ENCODE assay signal across 12 mouse cellular contexts in genomic region chr10:62143820-62144219, GRCm38 (mm10). TPM values are rescaled to one million over a fixed set of nuclear protein-coding genes. Genes with fewer than 3 reads are reported as not detected.
DNase-seq lines count a peak whose midpoint lies in the region; ATAC-seq and TF ChIP-seq lines count a peak whose summit lies in the region.
"Had no signal": no experiment of that assay in that cellular context is flagged by ENCODE, and none has a peak within 500 bp of the region (broad histone marks: within the 10 kb centered on the region; RNA-seq: fewer than 3 reads in every experiment).

Gene Fam241b, minus strand, starts transcription at chr10:62143920.

- H3K9me3 ChIP-seq in forebrain, embryonic 10.5 days, result no peaks in the 10 kb centered on the region
- no peaks in the 10 kb centered on the region for H3K9me3 ChIP-seq in forebrain, embryonic 11.5 days (ENCODE audit: control insufficient read depth, low read length)
- H3K9me3 ChIP-seq in ES-Bruce4 (replicated peaks; ENCODE audit: control insufficient read depth, insufficient read depth, low read length, poor library complexity, severe bottlenecking), result no peaks in the 10 kb centered on the region
- H3K9me3 ChIP-seq in hindbrain, embryonic 16.5 days (ENCODE audit: control insufficient read depth, low read length), result no peaks in the 10 kb centered on the region
- H3K9me3 ChIP-seq in limb, embryonic 13.5 days, result no peaks in the 10 kb centered on the region

- no peak within 1 kb of the TSS for H3K9ac ChIP-seq in forebrain, embryonic 11.5 days (ENCODE audit: low read length)
- H3K9ac ChIP-seq in ES-Bruce4 (ENCODE audit: low read depth, poor library complexity, severe bottlenecking), result no peak within 1 kb of the TSS
- no peak within 1 kb of the TSS; the same call in 1 of the 2 replicates for H3K9ac ChIP-seq in hindbrain, embryonic 16.5 days (ENCODE audit: low read depth, low read length)
- no peak within 1 kb of the TSS for H3K9ac ChIP-seq in limb, embryonic 13.5 days

- ATAC-seq in forebrain, embryonic 11.5 days (replicated peaks; ENCODE audit: low FRiP score), result no peak
- no peak for ATAC-seq in hindbrain, embryonic 16.5 days
- no peak for ATAC-seq in limb, embryonic 13.5 days (ENCODE audit: low FRiP score, low read depth)
- ATAC-seq in cerebellum, adult (ENCODE audit: insufficient number of reproducible peaks, low FRiP score, low TSS enrichment), result no peak

- TF ChIP-seq EP300 in ES-Bruce4 (IDR thresholded peaks at IDR 0.05; ENCODE audit: insufficient read depth, low read depth, low read length), result no peak

- WGBS in forebrain, embryonic 10.5 days, result 70% methylated on average over 8 of the region's 8 CpGs
- 79% methylated on average over 8 of the region's 8 CpGs for WGBS in forebrain, embryonic 11.5 days
- WGBS in hindbrain, embryonic 16.5 days, result 69% methylated on average over 8 of the region's 8 CpGs
- WGBS in limb, embryonic 13.5 days, result 56% methylated on average over 8 of the region's 8 CpGs

- no peak within 1 kb of the TSS for H3K27ac ChIP-seq in forebrain, embryonic 10.5 days
- H3K27ac ChIP-seq in forebrain, embryonic 11.5 days (ENCODE audit: low read depth, low read length), result no peak within 1 kb of the TSS
- no peak within 1 kb of the TSS for H3K27ac ChIP-seq in ES-Bruce4 (ENCODE audit: insufficient read depth, low read length)
- no peak within 1 kb of the TSS for H3K27ac ChIP-seq in hindbrain, embryonic 16.5 days (ENCODE audit: low read depth, low read length)
- no peak within 1 kb of the TSS for H3K27ac ChIP-seq in limb, embryonic 13.5 days
- no peak within 1 kb of the TSS for H3K27ac ChIP-seq in gastrocnemius, adult 2 months

- intact Hi-C loops in gastrocnemius, adult 2 months (cut with DNase I), result no loop called here

- H3K4me2 ChIP-seq in forebrain, embryonic 11.5 days (ENCODE audit: low read depth, low read length, severe bottlenecking), result no peak within 1 kb of the TSS
- H3K4me2 ChIP-seq in hindbrain, embryonic 16.5 days (ENCODE audit: low read length), result no peak within 1 kb of the TSS
- H3K4me2 ChIP-seq in limb, embryonic 13.5 days (replicated peaks), result no peak within 1 kb of the TSS

- no peak for TF ChIP-seq CTCF in ES-Bruce4 (IDR thresholded peaks at IDR 0.05; ENCODE audit: low read depth, low read length)
- no peak for TF ChIP-seq CTCF in gastrocnemius, adult 2 months (IDR thresholded peaks at IDR 0.05)

- TF ChIP-seq POLR2A in ES-Bruce4 (IDR thresholded peaks at IDR 0.05; ENCODE audit: insufficient read depth, low read length), result no peak

- H3K36me3 ChIP-seq in forebrain, embryonic 10.5 days (replicated peaks), result no peaks in the 10 kb centered on the region
- no peaks in the 10 kb centered on the region for H3K36me3 ChIP-seq in forebrain, embryonic 11.5 days (ENCODE audit: control insufficient read depth, insufficient read depth, low read length)
- H3K36me3 ChIP-seq in ES-Bruce4 (ENCODE audit: control insufficient read depth, insufficient read depth, low read length, poor library complexity, severe bottlenecking), result no peaks in the 10 kb centered on the region
- no peaks in the 10 kb centered on the region for H3K36me3 ChIP-seq in hindbrain, embryonic 16.5 days (ENCODE audit: control insufficient read depth, insufficient read depth, low read length)
- no peaks in the 10 kb centered on the region for H3K36me3 ChIP-seq in limb, embryonic 13.5 days

- no peak within 1 kb of the TSS for H3K4me3 ChIP-seq in forebrain, embryonic 10.5 days
- no peak within 1 kb of the TSS for H3K4me3 ChIP-seq in forebrain, embryonic 11.5 days (ENCODE audit: low read depth, low read length)
- no peak within 1 kb of the TSS for H3K4me3 ChIP-seq in ES-Bruce4 (ENCODE audit: low read depth, low read length)
- no peak within 1 kb of the TSS for H3K4me3 ChIP-seq in hindbrain, embryonic 16.5 days (ENCODE audit: low read length)
- no peak within 1 kb of the TSS for H3K4me3 ChIP-seq in limb, embryonic 13.5 days
- no peak within 1 kb of the TSS for H3K4me3 ChIP-seq in gastrocnemius, adult 2 months

- peaks cover 9% of the 10 kb centered on the region for H3K4me1 ChIP-seq in forebrain, embryonic 10.5 days
- H3K4me1 ChIP-seq in forebrain, embryonic 11.5 days (replicated peaks; ENCODE audit: control insufficient read depth, insufficient read depth, low read length), result no peaks in the 10 kb centered on the region
- H3K4me1 ChIP-seq in ES-Bruce4 (ENCODE audit: control insufficient read depth, insufficient read depth, low read length), result peaks cover 3% of the 10 kb centered on the region
- no peaks in the 10 kb centered on the region for H3K4me1 ChIP-seq in hindbrain, embryonic 16.5 days (ENCODE audit: control insufficient read depth, insufficient read depth, low read depth, low read length)
- no peaks in the 10 kb centered on the region for H3K4me1 ChIP-seq in limb, embryonic 13.5 days

- H3K27me3 ChIP-seq in forebrain, embryonic 10.5 days (ENCODE audit: poor library complexity, severe bottlenecking), result peaks cover 35% of the 10 kb centered on the region
- no peaks in the 10 kb centered on the region for H3K27me3 ChIP-seq in forebrain, embryonic 11.5 days (ENCODE audit: control insufficient read depth, insufficient read depth, low read length)
- H3K27me3 ChIP-seq in ES-Bruce4 (ENCODE audit: control insufficient read depth, insufficient read depth, low read length, poor library complexity, severe bottlenecking), result no peaks in the 10 kb centered on the region
- H3K27me3 ChIP-seq in hindbrain, embryonic 16.5 days (replicated peaks; ENCODE audit: control insufficient read depth, insufficient read depth, low read length), result peaks cover 11% of the 10 kb centered on the region; the same call in 1 of the 2 replicates
- peaks cover 25% of the 10 kb centered on the region for H3K27me3 ChIP-seq in limb, embryonic 13.5 days

- DNase-seq in forebrain, embryonic 10.5 days (ENCODE audit: extremely low spot score, low spot score), result no peak
- no peak for DNase-seq in forebrain, embryonic 11.5 days (ENCODE audit: low spot score)
- no peak for DNase-seq in adrenal gland, adult (ENCODE audit: inconsistent age in 2 of 2, low spot score in 1 of 2)
- DNase-seq in gastrocnemius, adult 2 months, result no peak
- DNase-seq: cerebellum, adult 18-20 months; kidney, adult 11 months; right cerebral cortex, postnatal 4 days had no signal

RNA-seq across cellular contexts. Expression of gene Fam241b, which starts in this region (rescaled TPM):
- 20.0 and 21.0 TPM in 2 replicates for polyA plus RNA-seq in forebrain, embryonic 10.5 days (2016; fragmentation: Nextera tagmentation; extraction: Ambion mirVana)
- polyA plus RNA-seq in forebrain, embryonic 11.5 days (2014; fragmentation: Nextera tagmentation; extraction: Ambion mirVana), result 8.0 and 9.3 TPM in 2 replicates
- 25.7 and 29.6 TPM in 2 replicates for polyA plus RNA-seq in ES-Bruce4 (2011; ENCODE audit: insufficient read depth, insufficient read length, low read depth, missing spikeins)
- 164 and 193 TPM in 2 replicates for polyA plus RNA-seq in hindbrain, embryonic 16.5 days (2015; fragmentation: Nextera tagmentation; extraction: Ambion mirVana)
- 16.2 and 18.1 TPM in 2 replicates for polyA plus RNA-seq in limb, embryonic 13.5 days (2015; fragmentation: Nextera tagmentation; extraction: Ambion mirVana)
- total RNA-seq in gastrocnemius, adult 2 months (2021), result 1 to 10 TPM in 1 of 2 experiments, under 1 TPM in 1; 0.99 to 1.2 TPM
- total RNA-seq: megakaryocyte, adult 5-6 weeks had no signal
